Mouse (Mus musculus): Measurements from ENCODE around the gene Bfsp1. TPM values are rescaled to one million over a fixed set of nuclear protein-coding genes. Genes with fewer than 3 reads are reported as not detected.

Bfsp1 gene
- polyA plus RNA-seq, 1 experiment = 0.07 TPM

DNA sequence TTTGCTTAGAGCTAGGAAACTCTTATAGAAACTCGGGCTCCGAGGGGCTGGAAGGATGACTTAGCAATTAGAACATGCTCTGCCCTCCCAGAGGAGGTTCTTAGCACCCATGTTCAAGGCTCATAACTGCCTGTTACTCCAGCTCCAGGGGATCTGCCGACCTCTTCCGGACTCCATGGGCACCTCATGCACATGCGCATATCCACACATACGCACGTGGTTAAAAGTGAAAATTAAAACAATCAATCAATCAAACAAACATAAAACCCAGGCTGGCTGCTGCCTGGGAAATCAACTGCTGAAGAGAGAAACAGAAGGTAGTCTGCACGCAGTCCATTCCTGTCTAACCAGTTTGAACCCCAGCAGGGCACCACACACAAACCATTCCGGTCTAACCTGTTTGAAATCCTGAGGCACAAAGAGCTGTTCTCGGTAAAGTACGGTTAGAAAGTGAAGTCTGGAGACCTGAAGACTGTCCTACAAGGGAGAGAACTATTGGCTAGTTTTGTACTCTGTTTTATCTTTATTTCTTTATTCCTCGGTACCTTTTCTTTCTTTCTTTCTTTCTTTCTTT lies 27.0 kb upstream of the Bfsp1 start:
- Histone ChIP-seq H3ac (ENCODE audit: control insufficient read depth, insufficient read length) (no peak overlapping the region), H3K4me3 (no peak overlapping the region), H3K36me3 (ENCODE audit: control insufficient read depth, insufficient read depth) (no peaks in the 10 kb centered on the region), H3K79me2 (ENCODE audit: control insufficient read depth, insufficient read depth) (no peaks in the 10 kb centered on the region), H3K27me3 (ENCODE audit: control insufficient read depth, insufficient read depth, insufficient read length) (no peaks in the 10 kb centered on the region), H3K4me2 (ENCODE audit: low read depth) (no peak overlapping the region)
- TF ChIP-seq MYOD1 (IDR thresholded peaks at IDR 0.05; ENCODE audit: control insufficient read depth in 1 of 3, insufficient read length in 2 of 3, low read depth in 2 of 3) (no peak), USF1 (IDR thresholded peaks at IDR 0.05; ENCODE audit: low read depth) (no peak), CEBPB (IDR thresholded peaks at IDR 0.05; ENCODE audit: insufficient read depth, poor library complexity, severe bottlenecking) (no peak), POLR2AphosphoS2 (IDR thresholded peaks at IDR 0.05; ENCODE audit: insufficient read length, low read depth) (no peak), E2F4 (IDR thresholded peaks at IDR 0.05; ENCODE audit: insufficient read depth) (no peak), REST (IDR thresholded peaks at IDR 0.05; ENCODE audit: insufficient read depth, insufficient read length) (no peak), TCF3 (IDR thresholded peaks at IDR 0.05; ENCODE audit: insufficient read length, low read depth) (no peak), POLR2A (IDR thresholded peaks at IDR 0.05; ENCODE audit: insufficient read length, low read depth) (no peak), MYOG (IDR thresholded peaks at IDR 0.05; ENCODE audit: control insufficient read depth in 1 of 3, insufficient read depth in 1 of 3, insufficient read length in 2 of 3, low read depth in 2 of 3) (no peak), MAX (IDR thresholded peaks at IDR 0.05; ENCODE audit: low read depth) (no peak), SRF (IDR thresholded peaks at IDR 0.05; ENCODE audit: control insufficient read depth, insufficient read length, low read depth) (no peak), TCF12 (IDR thresholded peaks at IDR 0.05; ENCODE audit: insufficient read depth, poor library complexity, severe bottlenecking) (no peak)

DNA sequence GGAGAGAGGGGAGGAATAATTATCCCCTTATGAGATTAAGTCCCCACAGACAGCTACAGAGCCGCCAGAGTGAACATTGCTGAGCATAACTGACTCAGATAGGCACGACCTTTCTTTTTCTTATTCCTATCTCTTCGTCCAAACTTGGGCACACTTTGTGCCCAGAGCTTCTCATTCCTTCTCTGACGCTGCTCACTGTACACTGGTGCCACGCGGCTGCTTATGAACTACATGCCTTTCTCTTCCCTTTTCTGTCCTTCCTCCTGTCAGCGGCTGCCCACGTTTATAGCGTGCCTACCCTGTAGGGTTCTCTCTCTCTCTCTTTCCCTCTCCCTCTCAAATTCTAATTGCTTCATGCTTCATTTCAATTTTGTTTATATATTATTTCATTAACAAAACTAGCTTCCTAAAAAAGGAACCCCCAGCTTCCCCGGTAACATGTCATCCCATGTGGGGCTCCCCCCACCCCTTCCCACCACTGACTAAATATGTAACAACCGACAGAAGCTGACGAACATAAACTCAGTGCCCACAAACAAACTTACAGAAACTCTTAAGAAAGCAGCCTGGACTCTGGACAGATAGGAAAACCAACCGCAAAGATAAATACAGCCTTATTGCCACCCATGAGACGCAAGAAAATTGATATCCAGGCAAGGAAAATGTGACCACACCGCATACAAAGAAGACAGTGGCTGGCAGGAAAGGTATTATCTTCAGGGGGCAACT lies 26.3 kb upstream of the Bfsp1 start:
- H3K4me2 ChIP-seq (ENCODE audit: low read depth) = no peak overlapping the region
- no peak overlapping the region for H3K4me3 ChIP-seq
- no peak overlapping the region for H3ac ChIP-seq (ENCODE audit: control insufficient read depth, insufficient read length)

DNA sequence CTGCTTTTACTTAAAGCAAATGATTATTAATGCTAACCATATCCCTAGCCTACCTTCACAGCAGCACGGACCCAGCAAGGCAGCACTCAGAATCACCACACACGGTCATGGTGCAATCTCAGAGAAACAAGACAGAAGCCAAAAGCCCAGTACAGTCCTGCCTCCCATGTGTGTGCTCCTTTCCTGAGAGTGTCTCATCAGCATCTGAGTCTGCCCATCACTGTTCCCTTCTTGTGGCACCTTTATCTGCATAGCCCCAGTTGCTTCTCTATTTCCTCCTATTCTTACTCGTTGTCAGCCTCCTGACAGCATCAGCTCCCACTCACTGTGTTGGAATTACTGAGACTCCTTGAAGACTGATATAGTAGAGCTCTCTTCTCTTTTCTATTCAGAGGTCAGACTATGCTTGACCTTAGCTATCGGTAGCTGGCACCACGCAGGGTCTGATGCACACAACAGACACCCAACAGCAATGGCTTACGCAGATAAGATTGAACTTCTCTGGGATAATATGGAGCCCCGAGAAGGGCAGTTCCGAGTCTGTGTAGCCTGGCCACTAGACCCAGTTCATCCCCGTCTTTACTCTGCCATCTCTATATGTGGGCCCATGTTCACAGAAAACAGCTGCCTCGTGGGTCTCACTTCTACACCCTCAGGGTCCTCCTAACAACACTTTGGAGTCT lies 19.8 kb upstream of the Bfsp1 start:
- H3K4me3 ChIP-seq = no peak overlapping the region

More for the DNA sequence above, 26.3 kb upstream of the Bfsp1 start:
- no peaks in the 10 kb centered on the region for H3K79me2 ChIP-seq (ENCODE audit: control insufficient read depth, insufficient read depth)
- no peaks in the 10 kb centered on the region for H3K36me3 ChIP-seq (ENCODE audit: control insufficient read depth, insufficient read depth)
- no peaks in the 10 kb centered on the region for H3K27me3 ChIP-seq (ENCODE audit: control insufficient read depth, insufficient read depth, insufficient read length)
- TF ChIP-seq E2F4 (IDR thresholded peaks at IDR 0.05; ENCODE audit: insufficient read depth) (no peak), TCF12 (IDR thresholded peaks at IDR 0.05; ENCODE audit: insufficient read depth, poor library complexity, severe bottlenecking) (no peak), MYOG (IDR thresholded peaks at IDR 0.05; ENCODE audit: control insufficient read depth in 1 of 3, insufficient read depth in 1 of 3, insufficient read length in 2 of 3, low read depth in 2 of 3) (no peak), USF1 (IDR thresholded peaks at IDR 0.05; ENCODE audit: low read depth) (no peak), POLR2A (IDR thresholded peaks at IDR 0.05; ENCODE audit: insufficient read length, low read depth) (no peak), POLR2AphosphoS2 (IDR thresholded peaks at IDR 0.05; ENCODE audit: insufficient read length, low read depth) (no peak), MAX (IDR thresholded peaks at IDR 0.05; ENCODE audit: low read depth) (no peak), MYOD1 (IDR thresholded peaks at IDR 0.05; ENCODE audit: control insufficient read depth in 1 of 3, insufficient read length in 2 of 3, low read depth in 2 of 3) (no peak), REST (IDR thresholded peaks at IDR 0.05; ENCODE audit: insufficient read depth, insufficient read length) (no peak), TCF3 (IDR thresholded peaks at IDR 0.05; ENCODE audit: insufficient read length, low read depth) (no peak), SRF (IDR thresholded peaks at IDR 0.05; ENCODE audit: control insufficient read depth, insufficient read length, low read depth) (no peak), CEBPB (IDR thresholded peaks at IDR 0.05; ENCODE audit: insufficient read depth, poor library complexity, severe bottlenecking) (no peak)

DNA sequence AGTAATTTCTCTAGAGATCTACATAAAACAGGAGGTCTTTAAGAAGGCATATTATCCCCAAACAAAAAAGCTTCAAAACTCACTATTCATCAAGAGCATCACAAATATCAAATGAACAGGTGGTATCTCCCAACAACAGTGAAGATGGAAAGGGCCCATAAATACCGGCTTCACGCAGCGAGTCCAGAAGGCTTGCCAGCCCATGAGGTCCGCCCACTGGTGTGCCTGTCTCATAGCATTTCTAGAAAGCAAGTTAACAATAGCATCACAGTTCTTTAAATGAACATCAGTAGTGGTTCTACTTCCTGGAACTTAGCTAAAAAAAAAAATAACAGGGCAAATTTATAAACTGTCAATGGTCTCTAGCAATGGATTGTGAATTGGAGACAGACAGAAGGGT lies 19.0 kb upstream of the Bfsp1 start:
- H3K4me3 ChIP-seq = no peak overlapping the region
- TF ChIP-seq MYOD1 (IDR thresholded peaks at IDR 0.05; ENCODE audit: control insufficient read depth in 1 of 3, insufficient read length in 2 of 3, low read depth in 2 of 3) (no peak), MAX (IDR thresholded peaks at IDR 0.05; ENCODE audit: low read depth) (no peak), REST (IDR thresholded peaks at IDR 0.05; ENCODE audit: insufficient read depth, insufficient read length) (no peak), TCF12 (IDR thresholded peaks at IDR 0.05; ENCODE audit: insufficient read depth, poor library complexity, severe bottlenecking) (no peak), USF1 (IDR thresholded peaks at IDR 0.05; ENCODE audit: low read depth) (no peak), MYOG (IDR thresholded peaks at IDR 0.05; ENCODE audit: control insufficient read depth in 1 of 3, insufficient read depth in 1 of 3, insufficient read length in 2 of 3, low read depth in 2 of 3) (no peak), SRF (IDR thresholded peaks at IDR 0.05; ENCODE audit: control insufficient read depth, insufficient read length, low read depth) (no peak), POLR2AphosphoS2 (IDR thresholded peaks at IDR 0.05; ENCODE audit: insufficient read length, low read depth) (no peak), TCF3 (IDR thresholded peaks at IDR 0.05; ENCODE audit: insufficient read length, low read depth) (no peak), E2F4 (IDR thresholded peaks at IDR 0.05; ENCODE audit: insufficient read depth) (no peak), CEBPB (IDR thresholded peaks at IDR 0.05; ENCODE audit: insufficient read depth, poor library complexity, severe bottlenecking) (no peak), POLR2A (IDR thresholded peaks at IDR 0.05; ENCODE audit: insufficient read length, low read depth) (no peak)
- H3ac ChIP-seq (ENCODE audit: control insufficient read depth, insufficient read length) = no peak overlapping the region
- no peak overlapping the region for H3K4me2 ChIP-seq (ENCODE audit: low read depth)
- H3K27me3 ChIP-seq (ENCODE audit: control insufficient read depth, insufficient read depth, insufficient read length) = no peaks in the 10 kb centered on the region
- H3K36me3 ChIP-seq (ENCODE audit: control insufficient read depth, insufficient read depth) = no peaks in the 10 kb centered on the region
- H3K79me2 ChIP-seq (ENCODE audit: control insufficient read depth, insufficient read depth) = no peaks in the 10 kb centered on the region

More for the DNA sequence above, 19.8 kb upstream of the Bfsp1 start:
- Histone ChIP-seq H3ac (ENCODE audit: control insufficient read depth, insufficient read length) (no peak overlapping the region), H3K79me2 (ENCODE audit: control insufficient read depth, insufficient read depth) (no peaks in the 10 kb centered on the region), H3K27me3 (ENCODE audit: control insufficient read depth, insufficient read depth, insufficient read length) (no peaks in the 10 kb centered on the region), H3K36me3 (ENCODE audit: control insufficient read depth, insufficient read depth) (no peaks in the 10 kb centered on the region), H3K4me2 (ENCODE audit: low read depth) (no peak overlapping the region)
- no peak for TF ChIP-seq TCF12 (IDR thresholded peaks at IDR 0.05; ENCODE audit: insufficient read depth, poor library complexity, severe bottlenecking)
- no peak for TF ChIP-seq USF1 (IDR thresholded peaks at IDR 0.05; ENCODE audit: low read depth)
- no peak for TF ChIP-seq REST (IDR thresholded peaks at IDR 0.05; ENCODE audit: insufficient read depth, insufficient read length)
- TF ChIP-seq TCF3 (IDR thresholded peaks at IDR 0.05; ENCODE audit: insufficient read length, low read depth) = no peak
- no peak for TF ChIP-seq MYOG (IDR thresholded peaks at IDR 0.05; ENCODE audit: control insufficient read depth in 1 of 3, insufficient read depth in 1 of 3, insufficient read length in 2 of 3, low read depth in 2 of 3)
- no peak for TF ChIP-seq E2F4 (IDR thresholded peaks at IDR 0.05; ENCODE audit: insufficient read depth)
- TF ChIP-seq SRF (IDR thresholded peaks at IDR 0.05; ENCODE audit: control insufficient read depth, insufficient read length, low read depth) = no peak
- TF ChIP-seq MAX (IDR thresholded peaks at IDR 0.05; ENCODE audit: low read depth) = no peak
- no peak for TF ChIP-seq POLR2A (IDR thresholded peaks at IDR 0.05; ENCODE audit: insufficient read length, low read depth)
- TF ChIP-seq MYOD1 (IDR thresholded peaks at IDR 0.05; ENCODE audit: control insufficient read depth in 1 of 3, insufficient read length in 2 of 3, low read depth in 2 of 3) = no peak
- no peak for TF ChIP-seq CEBPB (IDR thresholded peaks at IDR 0.05; ENCODE audit: insufficient read depth, poor library complexity, severe bottlenecking)
- TF ChIP-seq POLR2AphosphoS2 (IDR thresholded peaks at IDR 0.05; ENCODE audit: insufficient read length, low read depth) = no peak
